8 mouse cellular contexts compared by ENCODE assay signal in the genomic region with DNA sequence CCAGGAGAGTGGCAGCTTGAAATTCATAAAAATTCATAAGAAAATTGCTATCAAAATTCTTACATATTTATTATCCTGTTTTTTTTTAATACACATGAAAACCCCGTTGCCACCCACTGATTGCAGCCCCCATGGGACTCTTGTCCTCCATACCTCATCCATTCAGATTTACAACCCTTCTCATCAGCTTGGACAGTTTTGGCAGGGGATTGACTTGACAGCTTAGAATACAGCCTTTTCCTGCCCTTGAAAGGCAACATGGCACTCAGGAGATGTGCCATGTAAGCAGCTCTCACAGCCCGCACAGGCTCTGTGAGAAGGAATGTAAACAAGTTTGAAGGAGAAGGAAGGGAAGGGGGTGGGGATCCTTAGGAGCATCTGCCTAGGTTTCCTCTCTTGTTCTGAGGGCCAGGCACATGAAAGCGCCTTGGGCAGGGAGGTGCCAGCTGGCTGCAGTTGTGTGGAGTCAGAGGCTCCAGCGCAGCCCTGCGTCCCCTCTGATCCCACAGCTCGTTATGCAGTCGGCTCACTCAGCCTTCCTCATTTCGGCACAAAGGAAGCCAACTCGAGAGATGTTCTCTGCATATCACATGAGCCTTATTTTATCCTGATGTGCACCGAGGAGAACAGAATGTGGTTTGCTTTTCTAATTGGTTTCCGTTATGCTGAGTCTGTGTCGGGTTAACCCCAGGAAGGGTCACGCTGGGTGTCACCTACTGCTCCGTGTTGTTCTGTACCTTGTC.
A peak's percentile ranks its signal among the peaks of the same experiment; 100 is the strongest.
DNase-seq lines count a peak whose midpoint lies in the region; ATAC-seq and TF ChIP-seq lines count a peak whose summit lies in the region.

No protein-coding gene starts in this region.

- TF ChIP-seq POLR2A in cerebellum, adult 2 months (IDR thresholded peaks at IDR 0.05; ENCODE audit: borderline replicate concordance, insufficient read depth, low read length), result no peak

- H3K27me3 ChIP-seq in cerebellum, adult 2 months (ENCODE audit: control insufficient read depth, insufficient read depth, low read length), result no peaks in the 10 kb centered on the region
- no peaks in the 10 kb centered on the region for H3K27me3 ChIP-seq in forebrain, postnatal 0 days (ENCODE audit: insufficient read depth, low read length)
- H3K27me3 ChIP-seq in hindbrain, embryonic 14.5 days (ENCODE audit: control insufficient read depth, insufficient read depth, low read length), result no peaks in the 10 kb centered on the region
- H3K27me3 ChIP-seq in limb, embryonic 13.5 days, result 0 out of 2 replicates have a peak, but pooled peaks cover 4% of the 10 kb centered on the region
- H3K27me3 ChIP-seq in midbrain, embryonic 11.5 days (ENCODE audit: control insufficient read depth, insufficient read depth, low read length), result no peaks in the 10 kb centered on the region
- no peaks in the 10 kb centered on the region for H3K27me3 ChIP-seq in stomach, embryonic 14.5 days (ENCODE audit: control insufficient read depth, insufficient read depth, low read length)

- H3K36me3 ChIP-seq in forebrain, postnatal 0 days (ENCODE audit: insufficient read depth), result no peaks in the 10 kb centered on the region
- H3K36me3 ChIP-seq in hindbrain, embryonic 14.5 days (replicated peaks; ENCODE audit: control insufficient read depth, insufficient read depth), result no peaks in the 10 kb centered on the region
- no peaks in the 10 kb centered on the region for H3K36me3 ChIP-seq in limb, embryonic 13.5 days
- H3K36me3 ChIP-seq in midbrain, embryonic 11.5 days (ENCODE audit: control insufficient read depth, insufficient read depth, low read length), result no peaks in the 10 kb centered on the region
- no peaks in the 10 kb centered on the region for H3K36me3 ChIP-seq in stomach, embryonic 14.5 days (ENCODE audit: control insufficient read depth, insufficient read depth, low read length)

- H3K4me1 ChIP-seq in cerebellum, adult 2 months (ENCODE audit: control insufficient read depth, insufficient read depth, low read length), result no peaks in the 10 kb centered on the region
- H3K4me1 ChIP-seq in forebrain, postnatal 0 days (ENCODE audit: insufficient read depth), result peaks cover 8% of the 10 kb centered on the region; the same call in 1 of the 2 replicates
- H3K4me1 ChIP-seq in hindbrain, embryonic 14.5 days (replicated peaks; ENCODE audit: control insufficient read depth, insufficient read depth, low read length), result peaks cover 10% of the 10 kb centered on the region
- peaks cover 18% of the 10 kb centered on the region for H3K4me1 ChIP-seq in limb, embryonic 13.5 days
- H3K4me1 ChIP-seq in midbrain, embryonic 11.5 days (ENCODE audit: control insufficient read depth, insufficient read depth, low read length), result 0 out of 2 replicates have a peak, but pooled peaks cover 4% of the 10 kb centered on the region
- peaks cover 10% of the 10 kb centered on the region; the same call in 1 of the 2 replicates for H3K4me1 ChIP-seq in stomach, embryonic 14.5 days (ENCODE audit: control insufficient read depth, insufficient read depth, low read length)

- DNase-seq in adrenal gland, adult (ENCODE audit: inconsistent age in 2 of 2, low spot score in 1 of 2), result peak; percentile 4 to 31
- no peak for DNase-seq in adrenal gland, postnatal 4 days (ENCODE audit: low spot score in 2 of 2)
- peak; percentile 20 to 31 for DNase-seq in cerebellum, adult 2 months
- DNase-seq in forebrain, postnatal 0 days, result peak; percentile 54
- DNase-seq in hindbrain, embryonic 14.5 days (ENCODE audit: low spot score), result peak; percentile 61
- DNase-seq in midbrain, embryonic 11.5 days (ENCODE audit: low spot score, missing footprints), result peak; percentile 87

- peak overlapping the region; percentile 47 for H3K4me2 ChIP-seq in forebrain, postnatal 0 days (ENCODE audit: low read depth)
- H3K4me2 ChIP-seq in hindbrain, embryonic 14.5 days (replicated peaks), result peak overlapping the region; percentile 44
- peak overlapping the region; percentile 48 for H3K4me2 ChIP-seq in limb, embryonic 13.5 days (replicated peaks)
- H3K4me2 ChIP-seq in midbrain, embryonic 11.5 days, result no peak overlapping the region; the same call in 1 of the 2 replicates
- peak overlapping the region; percentile 30; the same call in 1 of the 2 replicates for H3K4me2 ChIP-seq in stomach, embryonic 14.5 days (replicated peaks; ENCODE audit: low read depth, low read length)

- H3K27ac ChIP-seq in cerebellum, adult 2 months (ENCODE audit: insufficient read depth, low read length), result no peak overlapping the region
- H3K27ac ChIP-seq in forebrain, postnatal 0 days (ENCODE audit: low read depth, low read length), result peak overlapping the region; percentile 36; the same call in 1 of the 2 replicates
- peak overlapping the region; percentile 78 for H3K27ac ChIP-seq in hindbrain, embryonic 14.5 days
- no peak overlapping the region for H3K27ac ChIP-seq in limb, embryonic 13.5 days
- 0 out of 2 replicates have a peak overlapping the region, but pooled peaks have one; percentile 3 for H3K27ac ChIP-seq in midbrain, embryonic 11.5 days (ENCODE audit: low read depth, low read length)
- H3K27ac ChIP-seq in stomach, embryonic 14.5 days (ENCODE audit: low read length), result no peak overlapping the region

- peak; percentile 89 for ATAC-seq in forebrain, postnatal 0 days
- peak; percentile 89 for ATAC-seq in hindbrain, embryonic 14.5 days (ENCODE audit: low FRiP score)
- ATAC-seq in limb, embryonic 13.5 days (ENCODE audit: low FRiP score, low read depth), result no peak
- ATAC-seq in midbrain, embryonic 11.5 days (ENCODE audit: low FRiP score), result peak; percentile 87
- ATAC-seq in stomach, embryonic 14.5 days (ENCODE audit: insufficient number of reproducible peaks, insufficient read depth, low FRiP score, low read depth), result no peak

- H3K4me3 ChIP-seq in cerebellum, adult 2 months (replicated peaks; ENCODE audit: insufficient read depth, low read depth, low read length), result no peak overlapping the region
- peak overlapping the region; percentile 13 for H3K4me3 ChIP-seq in forebrain, postnatal 0 days (ENCODE audit: low read depth, low read length)
- H3K4me3 ChIP-seq in hindbrain, embryonic 14.5 days (replicated peaks; ENCODE audit: low read length), result 0 out of 2 replicates have a peak overlapping the region, but pooled peaks have one; percentile 11
- H3K4me3 ChIP-seq in limb, embryonic 13.5 days, result peak overlapping the region; percentile 15; the same call in 1 of the 2 replicates
- no peak overlapping the region for H3K4me3 ChIP-seq in midbrain, embryonic 11.5 days (ENCODE audit: low read depth, low read length)
- no peak overlapping the region for H3K4me3 ChIP-seq in stomach, embryonic 14.5 days (ENCODE audit: low read depth, low read length)

- 14% methylated on average over 14 of the region's 14 CpGs for WGBS in cerebellum, adult 2 months
- WGBS in forebrain, postnatal 0 days, result 19% methylated on average over 14 of the region's 14 CpGs
- WGBS in hindbrain, embryonic 14.5 days, result 16% methylated on average over 14 of the region's 14 CpGs
- WGBS in limb, embryonic 13.5 days, result 10% methylated on average over 14 of the region's 14 CpGs
- WGBS in midbrain, embryonic 11.5 days, result 52% methylated on average over 14 of the region's 14 CpGs
- 16% methylated on average over 14 of the region's 14 CpGs for WGBS in stomach, embryonic 14.5 days

- no peak for TF ChIP-seq CTCF in cerebellum, adult 2 months (IDR thresholded peaks at IDR 0.05; ENCODE audit: borderline replicate concordance, insufficient read depth, low read depth, low read length)
- no peak for TF ChIP-seq CTCF in forebrain, postnatal 0 days (IDR thresholded peaks at IDR 0.05; ENCODE audit: low read depth)

- H3K9me3 ChIP-seq in forebrain, postnatal 0 days (ENCODE audit: low read length), result no peaks in the 10 kb centered on the region
- no peaks in the 10 kb centered on the region for H3K9me3 ChIP-seq in hindbrain, embryonic 14.5 days (ENCODE audit: control insufficient read depth, low read length)
- no peaks in the 10 kb centered on the region for H3K9me3 ChIP-seq in limb, embryonic 13.5 days
- no peaks in the 10 kb centered on the region for H3K9me3 ChIP-seq in midbrain, embryonic 11.5 days (ENCODE audit: control insufficient read depth, low read length)
- H3K9me3 ChIP-seq in stomach, embryonic 14.5 days (ENCODE audit: control insufficient read depth, low read depth, low read length), result no peaks in the 10 kb centered on the region

- peak overlapping the region; percentile 26 for H3K9ac ChIP-seq in forebrain, postnatal 0 days
- H3K9ac ChIP-seq in hindbrain, embryonic 14.5 days, result peak overlapping the region; percentile 22; the same call in 1 of the 2 replicates
- no peak overlapping the region; the same call in 1 of the 2 replicates for H3K9ac ChIP-seq in limb, embryonic 13.5 days
- no peak overlapping the region for H3K9ac ChIP-seq in midbrain, embryonic 11.5 days (ENCODE audit: low read length)
- no peak overlapping the region for H3K9ac ChIP-seq in stomach, embryonic 14.5 days (replicated peaks; ENCODE audit: low read depth, low read length)

Comparison
In these comparisons a context has a peak if more than half of its experiments do, and no peak if none do; other contexts are left out.
1. DNase-seq: peak in adrenal gland, adult (2 of 2), cerebellum, adult 2 months (2 of 2), forebrain, postnatal 0 days (single experiment), hindbrain, embryonic 14.5 days (single experiment) and midbrain, embryonic 11.5 days (single experiment); none in adrenal gland, postnatal 4 days (0 of 2).
2. H3K27ac ChIP-seq: peak in forebrain, postnatal 0 days (single experiment), hindbrain, embryonic 14.5 days (single experiment) and midbrain, embryonic 11.5 days (single experiment); none in cerebellum, adult 2 months (single experiment), limb, embryonic 13.5 days (single experiment) and stomach, embryonic 14.5 days (single experiment).
3. H3K4me3 ChIP-seq: peak in forebrain, postnatal 0 days (single experiment), hindbrain, embryonic 14.5 days (single experiment) and limb, embryonic 13.5 days (single experiment); none in cerebellum, adult 2 months (single experiment), midbrain, embryonic 11.5 days (single experiment) and stomach, embryonic 14.5 days (single experiment).
4. ATAC-seq: peak in forebrain, postnatal 0 days (single experiment), hindbrain, embryonic 14.5 days (single experiment) and midbrain, embryonic 11.5 days (single experiment); none in limb, embryonic 13.5 days (single experiment) and stomach, embryonic 14.5 days (single experiment).
5. H3K9ac ChIP-seq: peak in forebrain, postnatal 0 days (single experiment) and hindbrain, embryonic 14.5 days (single experiment); none in limb, embryonic 13.5 days (single experiment), midbrain, embryonic 11.5 days (single experiment) and stomach, embryonic 14.5 days (single experiment).